Mouse (Mus musculus): Measurements from ENCODE around the gene Lamc1. TPM values are rescaled to one million over a fixed set of nuclear protein-coding genes. Genes with fewer than 3 reads are reported as not detected.
A peak's percentile ranks its signal among the peaks of the same experiment; 100 is the strongest.

The Lamc1 gene
- total and polyA plus RNA-seq, 2 experiments, result 8.1 to 11.5 TPM

DNA sequence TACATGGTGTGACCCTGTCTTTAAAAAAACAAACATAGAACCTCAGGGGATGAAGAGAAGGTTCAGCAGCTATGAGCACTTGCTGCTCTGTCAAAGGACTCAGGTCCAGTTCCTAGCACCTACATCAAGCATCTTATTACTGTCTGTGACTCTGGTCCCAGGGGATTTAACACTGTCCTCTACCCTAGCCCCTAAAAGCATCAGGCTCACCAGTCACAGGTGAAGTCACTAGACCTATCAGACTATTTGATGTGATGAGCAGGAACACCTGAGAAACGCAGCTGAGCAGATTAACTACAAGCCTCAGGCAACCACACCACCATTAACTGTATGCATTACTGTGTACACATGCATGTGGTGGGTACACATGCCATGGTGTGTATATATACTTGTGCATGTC lies 13.8 kb downstream of the Lamc1 start:
- H3K4me3 ChIP-seq (ENCODE audit: insufficient read depth, low read depth, low read length), result no peak overlapping the region
- no peak overlapping the region for H3K9ac ChIP-seq (ENCODE audit: low read depth, low read length)
- no peak for DNase-seq (ENCODE audit: extremely low read depth, low read depth, low spot score)
- no peaks in the 10 kb centered on the region for H3K27me3 ChIP-seq (ENCODE audit: control insufficient read depth, insufficient read depth, low read length)
- no peak overlapping the region for H3K27ac ChIP-seq (replicated peaks; ENCODE audit: insufficient read depth, low read depth, low read length)
- H3K36me3 ChIP-seq (ENCODE audit: control insufficient read depth, insufficient read depth, low read length), result no peaks in the 10 kb centered on the region
- 100% methylated on average over 1 of the region's 1 CpGs for WGBS
- peaks cover 2% of the 10 kb centered on the region; the same call in 1 of the 2 replicates for H3K4me1 ChIP-seq (ENCODE audit: control insufficient read depth, insufficient read depth, low read length)
- peaks cover 18% of the 10 kb centered on the region; the same call in 1 of the 2 replicates for H3K79me2 ChIP-seq (ENCODE audit: control insufficient read depth, insufficient read depth, low read length)
- no peak for TF ChIP-seq POLR2A (IDR thresholded peaks at IDR 0.05; ENCODE audit: extremely low read depth, insufficient read depth, low read length)
- no peak for TF ChIP-seq CTCF (IDR thresholded peaks at IDR 0.05; ENCODE audit: low read depth, low read length)

DNA sequence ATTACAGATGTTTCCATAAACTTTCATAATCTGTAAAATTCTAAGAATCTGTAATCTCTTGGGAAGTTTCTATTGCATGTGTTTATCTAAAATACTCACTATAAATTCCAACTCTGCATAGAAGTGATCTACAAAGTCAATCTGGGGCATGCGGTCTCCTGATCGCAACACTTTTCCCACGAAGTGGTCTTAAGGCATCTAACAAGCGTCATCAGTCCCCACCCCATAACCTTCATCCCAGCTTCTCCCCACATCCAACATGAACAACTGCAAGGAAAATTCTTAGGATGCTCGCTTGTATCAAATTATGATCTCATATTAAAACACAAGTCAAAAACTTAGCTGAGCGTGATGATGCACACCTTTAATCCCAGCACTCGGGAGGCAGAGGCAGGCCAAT lies 14.3 kb downstream of the Lamc1 start:
- WGBS, result 88% methylated on average over 7 of the region's 7 CpGs
- Histone ChIP-seq H3K9ac (ENCODE audit: low read depth, low read length) (no peak overlapping the region), H3K4me1 (ENCODE audit: control insufficient read depth, insufficient read depth, low read length) (peaks cover 2% of the 10 kb centered on the region; the same call in 1 of the 2 replicates), H3K36me3 (ENCODE audit: control insufficient read depth, insufficient read depth, low read length) (no peaks in the 10 kb centered on the region), H3K4me3 (ENCODE audit: insufficient read depth, low read depth, low read length) (no peak overlapping the region), H3K27ac (replicated peaks; ENCODE audit: insufficient read depth, low read depth, low read length) (no peak overlapping the region), H3K27me3 (ENCODE audit: control insufficient read depth, insufficient read depth, low read length) (no peaks in the 10 kb centered on the region), H3K79me2 (ENCODE audit: control insufficient read depth, insufficient read depth, low read length) (peaks cover 18% of the 10 kb centered on the region; the same call in 1 of the 2 replicates)
- DNase-seq (ENCODE audit: extremely low read depth, low read depth, low spot score), result no peak
- TF ChIP-seq POLR2A (IDR thresholded peaks at IDR 0.05; ENCODE audit: extremely low read depth, insufficient read depth, low read length) (no peak), CTCF (IDR thresholded peaks at IDR 0.05; ENCODE audit: low read depth, low read length) (no peak)

DNA sequence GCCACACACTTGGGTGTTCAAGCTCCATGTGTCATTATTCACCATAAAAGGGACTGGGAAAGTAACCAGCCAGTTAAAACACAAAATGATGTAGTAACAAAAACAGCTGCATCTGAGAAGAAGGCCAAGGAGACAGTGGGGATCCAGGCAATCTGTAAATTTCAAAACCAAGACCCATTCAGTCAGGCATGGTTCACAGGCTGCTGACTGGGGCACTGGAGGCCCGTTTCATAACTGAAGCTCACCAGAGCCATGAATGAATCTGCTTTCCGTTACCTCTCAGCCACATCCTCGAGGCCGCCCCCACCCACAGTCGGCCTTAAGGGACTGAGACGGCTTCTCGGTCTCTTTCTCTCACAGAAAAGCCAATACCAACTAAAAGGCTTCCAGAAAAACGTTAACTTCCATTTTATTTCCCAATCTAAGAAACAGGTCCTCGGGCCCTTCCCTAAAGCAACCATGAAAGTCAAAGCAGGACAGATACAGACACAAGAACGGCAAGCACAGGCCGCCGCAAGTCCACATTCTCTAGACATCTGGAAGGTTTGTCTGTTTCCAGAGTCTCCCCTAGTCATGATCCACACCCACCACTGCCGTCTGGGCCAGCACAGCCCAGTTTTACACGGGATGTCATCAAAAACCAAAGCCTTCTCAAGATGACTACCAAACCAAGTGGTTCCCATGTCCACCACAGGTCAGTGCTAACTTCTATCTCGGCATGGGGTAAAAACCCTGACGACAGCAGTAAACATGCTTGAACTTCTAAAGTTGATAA lies 14.9 kb downstream of the Lamc1 start:
- Histone ChIP-seq H3K4me1 (ENCODE audit: control insufficient read depth, insufficient read depth, low read length) (peaks cover 2% of the 10 kb centered on the region; the same call in 1 of the 2 replicates), H3K36me3 (ENCODE audit: control insufficient read depth, insufficient read depth, low read length) (no peaks in the 10 kb centered on the region), H3K27me3 (ENCODE audit: control insufficient read depth, insufficient read depth, low read length) (no peaks in the 10 kb centered on the region), H3K27ac (replicated peaks; ENCODE audit: insufficient read depth, low read depth, low read length) (0 out of 2 replicates have a peak overlapping the region, but pooled peaks have one; percentile 0), H3K9ac (ENCODE audit: low read depth, low read length) (no peak overlapping the region), H3K79me2 (ENCODE audit: control insufficient read depth, insufficient read depth, low read length) (peaks cover 18% of the 10 kb centered on the region; the same call in 1 of the 2 replicates), H3K4me3 (ENCODE audit: insufficient read depth, low read depth, low read length) (no peak overlapping the region)
- no peak for TF ChIP-seq CTCF (IDR thresholded peaks at IDR 0.05; ENCODE audit: low read depth, low read length)
- TF ChIP-seq POLR2A (IDR thresholded peaks at IDR 0.05; ENCODE audit: extremely low read depth, insufficient read depth, low read length), result no peak
- DNase-seq (ENCODE audit: extremely low read depth, low read depth, low spot score), result peak; percentile 20
- WGBS, result 85% methylated on average over 16 of the region's 16 CpGs

DNA sequence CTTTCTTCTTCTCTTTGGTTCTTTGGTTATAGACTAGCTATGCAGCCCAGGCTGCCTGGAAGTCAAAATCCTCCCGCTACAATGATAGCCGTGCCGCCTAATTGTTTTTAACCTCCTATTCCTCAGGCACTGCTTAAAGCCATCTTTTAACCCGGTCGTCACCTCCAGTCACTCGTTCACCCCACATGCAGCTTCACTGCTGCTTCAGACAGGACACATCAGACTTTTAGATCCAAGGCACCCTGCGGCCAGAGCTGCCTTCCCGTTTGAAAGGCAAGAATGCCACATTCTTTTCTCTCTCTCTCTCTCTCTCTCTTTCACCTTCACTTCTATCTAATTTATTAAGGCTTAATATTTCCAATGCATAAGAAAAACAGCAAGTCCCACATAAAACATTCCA lies 15.6 kb downstream of the Lamc1 start:
- Histone ChIP-seq H3K4me1 (ENCODE audit: control insufficient read depth, insufficient read depth, low read length) (peaks cover 2% of the 10 kb centered on the region; the same call in 1 of the 2 replicates), H3K27ac (replicated peaks; ENCODE audit: insufficient read depth, low read depth, low read length) (no peak overlapping the region), H3K27me3 (ENCODE audit: control insufficient read depth, insufficient read depth, low read length) (no peaks in the 10 kb centered on the region), H3K36me3 (ENCODE audit: control insufficient read depth, insufficient read depth, low read length) (no peaks in the 10 kb centered on the region), H3K9ac (ENCODE audit: low read depth, low read length) (no peak overlapping the region), H3K79me2 (ENCODE audit: control insufficient read depth, insufficient read depth, low read length) (peaks cover 16% of the 10 kb centered on the region; the same call in 1 of the 2 replicates), H3K4me3 (ENCODE audit: insufficient read depth, low read depth, low read length) (no peak overlapping the region)
- 90% methylated on average over 8 of the region's 8 CpGs for WGBS
- TF ChIP-seq POLR2A (IDR thresholded peaks at IDR 0.05; ENCODE audit: extremely low read depth, insufficient read depth, low read length) (no peak), CTCF (IDR thresholded peaks at IDR 0.05; ENCODE audit: low read depth, low read length) (no peak)
- DNase-seq (ENCODE audit: extremely low read depth, low read depth, low spot score), result no peak

DNA sequence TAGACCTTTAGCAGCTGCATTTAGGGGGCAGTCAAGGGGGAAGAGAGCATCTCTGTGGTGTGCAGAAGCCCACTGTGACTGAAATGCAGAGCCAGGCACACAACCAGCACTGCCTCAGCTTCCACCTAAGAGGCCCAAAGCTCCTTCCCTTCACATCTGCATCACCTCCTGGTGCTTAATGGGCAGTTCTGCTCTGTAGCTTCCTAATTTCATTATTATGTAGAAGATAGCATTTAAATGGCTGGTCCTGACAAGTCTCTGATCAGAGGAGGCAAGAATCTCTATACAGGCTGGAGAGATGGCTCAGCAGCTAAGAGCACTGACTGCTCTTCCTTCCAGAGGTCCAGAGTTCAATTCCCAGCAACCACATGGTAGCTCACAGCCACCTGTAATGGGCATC lies 16.3 kb downstream of the Lamc1 start:
- TF ChIP-seq POLR2A (IDR thresholded peaks at IDR 0.05; ENCODE audit: extremely low read depth, insufficient read depth, low read length) (no peak), CTCF (IDR thresholded peaks at IDR 0.05; ENCODE audit: low read depth, low read length) (no peak)
- H3K27me3 ChIP-seq (ENCODE audit: control insufficient read depth, insufficient read depth, low read length), result no peaks in the 10 kb centered on the region
- H3K27ac ChIP-seq (replicated peaks; ENCODE audit: insufficient read depth, low read depth, low read length), result no peak overlapping the region
- H3K4me3 ChIP-seq (ENCODE audit: insufficient read depth, low read depth, low read length), result no peak overlapping the region
- no peak for DNase-seq (ENCODE audit: extremely low read depth, low read depth, low spot score)
- no peak overlapping the region for H3K9ac ChIP-seq (ENCODE audit: low read depth, low read length)
- peaks cover 2% of the 10 kb centered on the region; the same call in 1 of the 2 replicates for H3K4me1 ChIP-seq (ENCODE audit: control insufficient read depth, insufficient read depth, low read length)
- peaks cover 16% of the 10 kb centered on the region; the same call in 1 of the 2 replicates for H3K79me2 ChIP-seq (ENCODE audit: control insufficient read depth, insufficient read depth, low read length)
- no peaks in the 10 kb centered on the region for H3K36me3 ChIP-seq (ENCODE audit: control insufficient read depth, insufficient read depth, low read length)

DNA sequence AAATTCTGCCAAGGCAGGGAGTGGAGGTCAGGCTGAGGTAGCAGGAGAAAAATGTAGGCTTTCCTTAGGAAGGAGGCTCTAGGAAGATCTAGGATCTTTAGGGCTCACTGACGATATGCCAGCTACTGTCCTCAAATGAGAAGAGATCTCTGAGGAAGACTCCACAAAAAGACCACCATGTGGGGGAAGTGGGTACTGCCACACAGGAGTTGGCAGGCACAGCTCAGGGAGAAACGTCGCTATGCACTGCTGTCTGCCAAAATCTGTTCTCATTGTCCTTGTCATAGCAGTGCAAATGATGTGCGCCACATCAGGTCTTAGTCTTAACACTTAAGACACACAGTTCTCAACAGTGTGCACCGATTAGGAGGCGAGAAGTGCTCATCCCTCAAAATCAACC lies 17.5 kb downstream of the Lamc1 start:
- Histone ChIP-seq H3K9ac (ENCODE audit: low read depth, low read length) (no peak overlapping the region), H3K79me2 (ENCODE audit: control insufficient read depth, insufficient read depth, low read length) (peaks cover 16% of the 10 kb centered on the region; the same call in 1 of the 2 replicates), H3K4me1 (ENCODE audit: control insufficient read depth, insufficient read depth, low read length) (no peaks in the 10 kb centered on the region; the same call in 1 of the 2 replicates), H3K27me3 (ENCODE audit: control insufficient read depth, insufficient read depth, low read length) (no peaks in the 10 kb centered on the region), H3K27ac (replicated peaks; ENCODE audit: insufficient read depth, low read depth, low read length) (no peak overlapping the region), H3K36me3 (ENCODE audit: control insufficient read depth, insufficient read depth, low read length) (no peaks in the 10 kb centered on the region), H3K4me3 (ENCODE audit: insufficient read depth, low read depth, low read length) (no peak overlapping the region)
- no peak for DNase-seq (ENCODE audit: extremely low read depth, low read depth, low spot score)
- 81% methylated on average over 6 of the region's 6 CpGs for WGBS
- TF ChIP-seq CTCF (IDR thresholded peaks at IDR 0.05; ENCODE audit: low read depth, low read length) (no peak), POLR2A (IDR thresholded peaks at IDR 0.05; ENCODE audit: extremely low read depth, insufficient read depth, low read length) (no peak)
